Mouse (Mus musculus): ENCODE data around the gene Itpkb.

Gene Itpkb

DNA sequence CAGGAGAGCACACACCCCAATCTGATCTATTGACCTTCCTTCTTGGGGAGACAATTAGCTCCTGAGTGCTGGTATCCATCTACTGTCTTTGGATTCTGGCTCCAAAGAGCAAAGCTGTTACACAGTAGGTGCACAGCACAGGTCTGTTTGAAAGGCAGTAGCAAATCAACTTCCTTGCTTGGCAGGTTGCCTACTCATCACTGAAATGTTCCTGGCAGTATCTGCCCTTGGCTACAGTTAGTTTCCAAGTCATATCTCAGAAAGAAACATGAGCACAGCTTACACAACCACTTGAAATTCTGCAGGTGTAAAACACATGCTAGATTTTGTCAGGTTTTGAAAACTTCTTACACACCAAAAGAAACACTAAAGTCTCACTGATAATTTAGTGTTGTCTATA lies 143.3 kb downstream of the Itpkb start:
- no peak for DNase-seq

All from spleen, adult 18-20 months (tissue).